Mouse (Mus musculus): ENCODE results near the gene Hist1h1c.

- TF ChIP-seq CTCF (IDR thresholded peaks at IDR 0.05; ENCODE audit: low read depth, low read length): no peak
- peak; percentile 57; the same call in 1 of the 2 replicates for TF ChIP-seq POLR2AphosphoS5 (IDR thresholded peaks at IDR 0.05; ENCODE audit: insufficient replicate concordance, low read depth, low read length)
- TF ChIP-seq TAL1 (conservative IDR thresholded peaks at IDR 0.05; ENCODE audit: low read depth, low read length): no peak
- TF ChIP-seq GATA1 (IDR thresholded peaks at IDR 0.05; ENCODE audit: borderline replicate concordance, low read length): no peak
Observed at GRCm38 (mm10) chr13:23742007-23742406, 3.4 kb downstream of the Hist1h1c start.

All from G1E (cell line).